Mouse (Mus musculus) spleen, adult 2 months (tissue): ENCODE measurements around the gene Akr1b7.

Experiments used
- CTCF ChIP-seq: fragments of 200-500 bp; IDR thresholded peaks from 2 replicates; pipeline ENCODE4 v1.5.1; 2011; ENCODE audit warnings: mild to moderate bottlenecking, inconsistent platforms; ENCODE audit not compliant: insufficient read depth, insufficient read length, insufficient replicate concordance; ENCODE audit errors: extremely low read depth
- POLR2A ChIP-seq: fragments of 200-500 bp; IDR thresholded peaks from 2 replicates; pipeline ENCODE4 v1.6.1; 2011; ENCODE audit warnings: low read depth, low read length, inconsistent platforms

- TF ChIP-seq CTCF (no peak), POLR2A (no peak)
Observed at GRCm38 (mm10) chr6:34416521-34416920, 4.4 kb downstream of the Akr1b7 start.
